Mouse (Mus musculus): Measurements from ENCODE around the gene H2-M10.2.
"Not testable (repeated sequence)": the region's sequence is repeated elsewhere in the genome, so short reads cannot be mapped to it uniquely, and the experiment has no call there.

H2-M10.2 gene

GRCm38 (mm10) chr17:36252250-36252876 is 33.9 kb downstream of the H2-M10.2 start:
- no peak for DNase-seq (ENCODE audit: low read depth, low spot score)

- no peak for DNase-seq (ENCODE audit: low read depth, low spot score)
Observed at GRCm38 (mm10) chr17:36248886-36249285, 37.4 kb downstream of the H2-M10.2 start.

- DNase-seq (ENCODE audit: low read depth, low spot score) = no peak
Observed at GRCm38 (mm10) chr17:36245741-36246140, 40.5 kb downstream of the H2-M10.2 start.

- DNase-seq (ENCODE audit: low read depth, low spot score) = no peak
Observed at GRCm38 (mm10) chr17:36244031-36244430, 42.3 kb downstream of the H2-M10.2 start.

GRCm38 (mm10) chr17:36240637-36241213 is 45.6 kb downstream of the H2-M10.2 start:
- no peak for DNase-seq (ENCODE audit: low read depth, low spot score)

GRCm38 (mm10) chr17:36237321-36237921 is 48.9 kb downstream of the H2-M10.2 start:
- DNase-seq (ENCODE audit: low read depth, low spot score) = no peak

GRCm38 (mm10) chr17:36235300-36235699 is 51.0 kb downstream of the H2-M10.2 start:
- not testable (repeated sequence) for DNase-seq (ENCODE audit: low read depth, low spot score)

All from brain, adult 2 months (tissue).